Mouse (Mus musculus): Measurements from ENCODE around the gene Sorl1. TPM values are rescaled to one million over a fixed set of nuclear protein-coding genes. Genes with fewer than 3 reads are reported as not detected.

Gene Sorl1
- polyA plus RNA-seq, 1 experiment from 2014 or later = 11.5 TPM

- no peak overlapping the region for H3K4me2 ChIP-seq (replicated peaks; ENCODE audit: low read depth, low read length)
These were observed 22.1 kb downstream of the Sorl1 start for GRCm38 (mm10) chr9:42102013-42102412.

GRCm38 (mm10) chr9:42101266-42101665, 22.8 kb downstream of the Sorl1 start:
- H3K36me3 ChIP-seq (ENCODE audit: control insufficient read depth, insufficient read depth, low read length) = 0 out of 2 replicates have a peak, but pooled peaks cover 3% of the 10 kb centered on the region
- H3K4me3 ChIP-seq (ENCODE audit: low read length) = no peak overlapping the region
- no peaks in the 10 kb centered on the region; the same call in 1 of the 2 replicates for H3K9me3 ChIP-seq (ENCODE audit: control insufficient read depth, low read length)
- no peaks in the 10 kb centered on the region for H3K27me3 ChIP-seq (ENCODE audit: control insufficient read depth, insufficient read depth, low read length)
- no peak overlapping the region for H3K4me2 ChIP-seq (replicated peaks; ENCODE audit: low read depth, low read length)
- no peak overlapping the region for H3K27ac ChIP-seq (ENCODE audit: low read depth, low read length)
- ATAC-seq (ENCODE audit: low FRiP score, low TSS enrichment) = no peak
- H3K9ac ChIP-seq (ENCODE audit: low read depth, low read length) = no peak overlapping the region
- 79% methylated on average over 7 of the region's 7 CpGs for WGBS
- H3K4me1 ChIP-seq (ENCODE audit: control insufficient read depth, insufficient read depth, low read length) = no peaks in the 10 kb centered on the region

More at GRCm38 (mm10) chr9:42102013-42102412, 22.1 kb downstream of the Sorl1 start:
- no peak for ATAC-seq (ENCODE audit: low FRiP score, low TSS enrichment)
- Histone ChIP-seq H3K4me1 (ENCODE audit: control insufficient read depth, insufficient read depth, low read length) (no peaks in the 10 kb centered on the region), H3K27me3 (ENCODE audit: control insufficient read depth, insufficient read depth, low read length) (no peaks in the 10 kb centered on the region), H3K36me3 (ENCODE audit: control insufficient read depth, insufficient read depth, low read length) (0 out of 2 replicates have a peak, but pooled peaks cover 3% of the 10 kb centered on the region), H3K4me3 (ENCODE audit: low read length) (no peak overlapping the region), H3K9ac (ENCODE audit: low read depth, low read length) (no peak overlapping the region), H3K27ac (ENCODE audit: low read depth, low read length) (no peak overlapping the region), H3K9me3 (ENCODE audit: control insufficient read depth, low read length) (no peaks in the 10 kb centered on the region; the same call in 1 of the 2 replicates)
- WGBS = 65% methylated on average over 6 of the region's 6 CpGs

GRCm38 (mm10) chr9:42100618-42101210, 23.4 kb downstream of the Sorl1 start:
- 69% methylated on average over 9 of the region's 9 CpGs for WGBS
- no peak for ATAC-seq (ENCODE audit: low FRiP score, low TSS enrichment)
- no peaks in the 10 kb centered on the region; the same call in 1 of the 2 replicates for H3K9me3 ChIP-seq (ENCODE audit: control insufficient read depth, low read length)
- no peaks in the 10 kb centered on the region for H3K4me1 ChIP-seq (ENCODE audit: control insufficient read depth, insufficient read depth, low read length)
- no peak overlapping the region for H3K9ac ChIP-seq (ENCODE audit: low read depth, low read length)
- H3K27me3 ChIP-seq (ENCODE audit: control insufficient read depth, insufficient read depth, low read length) = no peaks in the 10 kb centered on the region
- H3K36me3 ChIP-seq (ENCODE audit: control insufficient read depth, insufficient read depth, low read length) = 0 out of 2 replicates have a peak, but pooled peaks cover 3% of the 10 kb centered on the region
- no peak overlapping the region for H3K4me3 ChIP-seq (ENCODE audit: low read length)
- no peak overlapping the region for H3K27ac ChIP-seq (ENCODE audit: low read depth, low read length)
- no peak overlapping the region for H3K4me2 ChIP-seq (replicated peaks; ENCODE audit: low read depth, low read length)

GRCm38 (mm10) chr9:42098474-42099121, 25.5 kb downstream of the Sorl1 start:
- no peak for ATAC-seq (ENCODE audit: low FRiP score, low TSS enrichment)
- Histone ChIP-seq H3K36me3 (ENCODE audit: control insufficient read depth, insufficient read depth, low read length) (0 out of 2 replicates have a peak, but pooled peaks cover 3% of the 10 kb centered on the region), H3K4me3 (ENCODE audit: low read length) (no peak overlapping the region), H3K27me3 (ENCODE audit: control insufficient read depth, insufficient read depth, low read length) (no peaks in the 10 kb centered on the region), H3K27ac (ENCODE audit: low read depth, low read length) (no peak overlapping the region), H3K4me1 (ENCODE audit: control insufficient read depth, insufficient read depth, low read length) (no peaks in the 10 kb centered on the region), H3K4me2 (replicated peaks; ENCODE audit: low read depth, low read length) (no peak overlapping the region), H3K9ac (ENCODE audit: low read depth, low read length) (no peak overlapping the region), H3K9me3 (ENCODE audit: control insufficient read depth, low read length) (no peaks in the 10 kb centered on the region; the same call in 1 of the 2 replicates)
- 78% methylated on average over 5 of the region's 5 CpGs for WGBS

GRCm38 (mm10) chr9:42097731-42098473, 26.2 kb downstream of the Sorl1 start:
- Histone ChIP-seq H3K36me3 (ENCODE audit: control insufficient read depth, insufficient read depth, low read length) (no peaks in the 10 kb centered on the region), H3K4me3 (ENCODE audit: low read length) (no peak overlapping the region), H3K27ac (ENCODE audit: low read depth, low read length) (no peak overlapping the region), H3K27me3 (ENCODE audit: control insufficient read depth, insufficient read depth, low read length) (no peaks in the 10 kb centered on the region), H3K9me3 (ENCODE audit: control insufficient read depth, low read length) (no peaks in the 10 kb centered on the region; the same call in 1 of the 2 replicates), H3K4me1 (ENCODE audit: control insufficient read depth, insufficient read depth, low read length) (no peaks in the 10 kb centered on the region), H3K9ac (ENCODE audit: low read depth, low read length) (no peak overlapping the region), H3K4me2 (replicated peaks; ENCODE audit: low read depth, low read length) (no peak overlapping the region)
- no peak for ATAC-seq (ENCODE audit: low FRiP score, low TSS enrichment)
- WGBS = 91% methylated on average over 8 of the region's 8 CpGs

GRCm38 (mm10) chr9:42097006-42097730, 26.9 kb downstream of the Sorl1 start:
- Histone ChIP-seq H3K27me3 (ENCODE audit: control insufficient read depth, insufficient read depth, low read length) (no peaks in the 10 kb centered on the region), H3K4me1 (ENCODE audit: control insufficient read depth, insufficient read depth, low read length) (no peaks in the 10 kb centered on the region), H3K4me2 (replicated peaks; ENCODE audit: low read depth, low read length) (no peak overlapping the region), H3K27ac (ENCODE audit: low read depth, low read length) (no peak overlapping the region), H3K9ac (ENCODE audit: low read depth, low read length) (no peak overlapping the region), H3K4me3 (ENCODE audit: low read length) (no peak overlapping the region), H3K9me3 (ENCODE audit: control insufficient read depth, low read length) (no peaks in the 10 kb centered on the region), H3K36me3 (ENCODE audit: control insufficient read depth, insufficient read depth, low read length) (no peaks in the 10 kb centered on the region)
- 96% methylated on average over 7 of the region's 7 CpGs for WGBS
- ATAC-seq (ENCODE audit: low FRiP score, low TSS enrichment) = no peak

GRCm38 (mm10) chr9:42094752-42095151, 29.3 kb downstream of the Sorl1 start:
- Histone ChIP-seq H3K4me1 (ENCODE audit: control insufficient read depth, insufficient read depth, low read length) (no peaks in the 10 kb centered on the region), H3K27me3 (ENCODE audit: control insufficient read depth, insufficient read depth, low read length) (no peaks in the 10 kb centered on the region), H3K9ac (ENCODE audit: low read depth, low read length) (no peak overlapping the region), H3K4me3 (ENCODE audit: low read length) (no peak overlapping the region), H3K4me2 (replicated peaks; ENCODE audit: low read depth, low read length) (no peak overlapping the region), H3K9me3 (ENCODE audit: control insufficient read depth, low read length) (no peaks in the 10 kb centered on the region), H3K27ac (ENCODE audit: low read depth, low read length) (no peak overlapping the region), H3K36me3 (ENCODE audit: control insufficient read depth, insufficient read depth, low read length) (no peaks in the 10 kb centered on the region)
- ATAC-seq (ENCODE audit: low FRiP score, low TSS enrichment) = no peak
- WGBS = 30% methylated on average over 11 of the region's 11 CpGs

GRCm38 (mm10) chr9:42094028-42094551, 30.0 kb downstream of the Sorl1 start:
- ATAC-seq (ENCODE audit: low FRiP score, low TSS enrichment) = no peak
- H3K9ac ChIP-seq (ENCODE audit: low read depth, low read length) = no peak overlapping the region
- H3K27me3 ChIP-seq (ENCODE audit: control insufficient read depth, insufficient read depth, low read length) = no peaks in the 10 kb centered on the region
- H3K4me1 ChIP-seq (ENCODE audit: control insufficient read depth, insufficient read depth, low read length) = no peaks in the 10 kb centered on the region
- H3K27ac ChIP-seq (ENCODE audit: low read depth, low read length) = no peak overlapping the region
- H3K36me3 ChIP-seq (ENCODE audit: control insufficient read depth, insufficient read depth, low read length) = no peaks in the 10 kb centered on the region
- H3K4me3 ChIP-seq (ENCODE audit: low read length) = no peak overlapping the region
- H3K4me2 ChIP-seq (replicated peaks; ENCODE audit: low read depth, low read length) = no peak overlapping the region
- WGBS = 81% methylated on average over 7 of the region's 7 CpGs
- no peaks in the 10 kb centered on the region for H3K9me3 ChIP-seq (ENCODE audit: control insufficient read depth, low read length)
